Mouse (Mus musculus) frontal cortex, postnatal 36 days (tissue): Measurements from ENCODE around the gene Alad.

Experiments used
- DNase-seq, 2 experiments: peaks; one replicate each; pipeline ENCODE4 v3.0.0; 2022; ENCODE audit warnings: low spot score in 2 of 2

Alad gene

GRCm38 (mm10) chr4:62519849-62520233, at the start of gene Alad:
Gene Alad, minus strand, starts transcription at chr4:62519918.
- peak; percentile 81 to 83 for DNase-seq

GRCm38 (mm10) chr4:62568359-62568758, 48.6 kb upstream of the Alad start:
- DNase-seq = no peak

DNA sequence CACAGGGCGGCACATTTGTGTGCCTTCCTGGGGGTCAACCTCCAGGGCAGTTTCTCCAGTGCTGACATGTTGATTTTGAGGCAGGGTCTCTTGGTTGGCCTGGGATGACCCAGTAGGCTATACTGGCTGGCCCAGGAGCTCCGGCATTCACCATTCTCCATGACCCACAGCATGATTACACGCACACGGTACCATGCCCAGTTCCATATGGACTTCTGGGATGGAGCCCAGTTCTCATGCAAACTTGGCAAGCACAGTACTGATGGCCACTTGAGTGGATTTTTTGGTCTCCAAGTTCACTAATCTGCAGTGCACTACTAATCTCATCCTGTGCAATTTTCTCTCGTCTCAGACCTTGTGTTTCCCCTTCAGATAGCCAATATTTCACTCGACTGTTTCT, 48.0 kb upstream of the Alad start:
- DNase-seq = no peak

GRCm38 (mm10) chr4:62566530-62566929, 46.8 kb upstream of the Alad start:
- DNase-seq = no peak

DNA sequence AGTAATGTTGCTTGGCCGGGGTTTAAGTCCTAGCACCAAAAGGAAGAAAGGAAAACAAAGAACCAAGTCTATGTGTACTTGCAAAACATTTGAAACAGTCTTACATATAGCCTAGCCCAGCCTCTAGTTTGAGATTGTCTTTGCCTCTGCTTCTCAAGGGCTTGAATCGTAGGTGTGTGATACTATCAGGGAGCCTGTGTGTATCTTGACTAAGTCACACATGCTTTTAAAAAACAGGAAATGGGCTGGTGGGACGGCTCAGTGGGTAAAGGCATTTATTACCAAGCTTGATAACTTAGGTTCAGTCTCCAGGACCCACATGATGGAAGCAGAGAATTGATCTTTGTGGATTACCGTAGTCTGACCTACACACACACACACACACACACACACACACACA, 42.3 kb upstream of the Alad start:
- DNase-seq = no peak

- DNase-seq = no peak
Measured at GRCm38 (mm10) chr4:62561630-62562001, 41.9 kb upstream of the Alad start.

GRCm38 (mm10) chr4:62560963-62561629, 41.4 kb upstream of the Alad start:
- peak; percentile 71 to 87 for DNase-seq

- DNase-seq = no peak
Measured at GRCm38 (mm10) chr4:62559797-62560329, 40.1 kb upstream of the Alad start, which contains the start of gene Rgs3. Gene Rgs3, plus strand, starts transcription at chr4:62559847.

- no peak for DNase-seq
Measured at GRCm38 (mm10) chr4:62557436-62557835, 37.7 kb upstream of the Alad start.

DNA sequence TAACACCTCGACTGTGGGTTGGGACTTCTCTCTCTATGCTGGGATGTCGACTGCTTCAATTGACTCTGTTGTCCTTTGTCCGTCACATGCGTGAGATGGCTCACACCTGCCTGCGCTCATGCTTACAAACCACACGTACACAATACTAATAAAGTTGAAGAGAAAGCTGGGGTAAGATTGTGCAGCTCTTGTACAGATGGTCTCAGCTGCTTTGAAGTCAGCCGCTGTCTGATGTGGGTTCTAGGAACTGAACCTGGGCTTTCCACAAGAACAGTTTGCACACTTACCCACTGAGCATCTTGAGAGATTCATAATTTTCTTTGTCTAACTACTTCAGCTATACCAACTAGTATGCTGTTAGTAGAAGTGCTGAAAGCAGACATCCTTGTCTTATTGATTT, 32.2 kb upstream of the Alad start:
- DNase-seq = no peak

GRCm38 (mm10) chr4:62544801-62545200, 25.1 kb upstream of the Alad start:
- no peak for DNase-seq

- DNase-seq = no peak
Measured at GRCm38 (mm10) chr4:62543782-62544181, 24.1 kb upstream of the Alad start.

GRCm38 (mm10) chr4:62541802-62542201, 22.1 kb upstream of the Alad start:
- no peak for DNase-seq

DNA sequence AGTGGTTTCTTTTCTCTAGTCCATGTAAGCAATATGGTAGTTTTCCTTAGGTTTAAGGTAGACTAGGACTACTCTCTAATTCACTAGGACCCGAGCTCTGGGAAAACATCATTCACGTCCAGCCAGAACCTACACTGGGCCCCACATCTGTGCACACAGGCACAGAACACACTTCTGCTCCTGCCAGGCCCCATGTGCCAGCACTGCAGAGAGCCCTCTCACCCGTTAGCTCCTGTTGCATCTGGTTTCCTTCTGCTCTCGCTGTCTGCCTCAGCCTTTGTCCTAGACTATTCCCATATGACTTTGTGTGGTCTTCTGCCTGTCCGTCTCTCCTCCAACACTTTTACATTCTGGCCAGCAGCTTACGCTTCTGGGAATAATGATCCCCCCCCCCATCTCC, 14.0 kb upstream of the Alad start:
- no peak for DNase-seq

- no peak for DNase-seq
Measured at GRCm38 (mm10) chr4:62527655-62528054, 7.9 kb upstream of the Alad start.

GRCm38 (mm10) chr4:62526256-62526655, 6.5 kb upstream of the Alad start:
- DNase-seq = no peak

- DNase-seq = no peak
Measured at GRCm38 (mm10) chr4:62525489-62525811, 5.7 kb upstream of the Alad start.

- DNase-seq = peak; percentile 95 to 97
Measured at GRCm38 (mm10) chr4:62524651-62525488, 5.2 kb upstream of the Alad start, which contains the start of the genes Pole3 and 4933430I17Rik. Gene Pole3, minus strand, starts transcription at chr4:62525068. Gene 4933430I17Rik, plus strand, starts transcription at chr4:62525369.

DNA sequence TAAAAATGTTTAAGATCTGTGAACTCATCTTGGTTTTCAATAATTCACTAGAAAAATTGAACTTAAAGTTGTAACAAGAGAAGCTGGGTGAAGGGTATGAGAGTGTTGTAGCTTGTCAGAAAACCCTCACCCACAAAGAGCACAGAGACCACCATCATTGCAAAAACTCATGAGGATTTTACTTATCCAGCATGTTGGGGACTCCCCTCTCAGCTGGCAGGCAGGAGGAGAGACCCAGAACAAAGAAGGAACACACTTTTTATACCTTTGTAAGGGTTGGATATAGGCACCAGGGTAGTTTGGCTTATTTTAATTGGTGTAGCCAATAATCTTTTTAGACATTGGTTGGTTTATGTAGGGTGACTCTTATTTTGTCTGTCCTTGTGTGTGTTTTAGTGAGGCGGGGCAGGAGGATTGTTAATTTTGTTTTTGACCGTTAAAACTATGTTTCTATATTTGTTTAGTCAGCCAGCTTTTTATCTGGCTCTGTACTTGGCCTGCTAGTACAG, 1.2 kb upstream of the Alad start:
- no peak for DNase-seq

- no peak for DNase-seq
Measured at GRCm38 (mm10) chr4:62519122-62519848, 433 bp downstream of the Alad start.

DNA sequence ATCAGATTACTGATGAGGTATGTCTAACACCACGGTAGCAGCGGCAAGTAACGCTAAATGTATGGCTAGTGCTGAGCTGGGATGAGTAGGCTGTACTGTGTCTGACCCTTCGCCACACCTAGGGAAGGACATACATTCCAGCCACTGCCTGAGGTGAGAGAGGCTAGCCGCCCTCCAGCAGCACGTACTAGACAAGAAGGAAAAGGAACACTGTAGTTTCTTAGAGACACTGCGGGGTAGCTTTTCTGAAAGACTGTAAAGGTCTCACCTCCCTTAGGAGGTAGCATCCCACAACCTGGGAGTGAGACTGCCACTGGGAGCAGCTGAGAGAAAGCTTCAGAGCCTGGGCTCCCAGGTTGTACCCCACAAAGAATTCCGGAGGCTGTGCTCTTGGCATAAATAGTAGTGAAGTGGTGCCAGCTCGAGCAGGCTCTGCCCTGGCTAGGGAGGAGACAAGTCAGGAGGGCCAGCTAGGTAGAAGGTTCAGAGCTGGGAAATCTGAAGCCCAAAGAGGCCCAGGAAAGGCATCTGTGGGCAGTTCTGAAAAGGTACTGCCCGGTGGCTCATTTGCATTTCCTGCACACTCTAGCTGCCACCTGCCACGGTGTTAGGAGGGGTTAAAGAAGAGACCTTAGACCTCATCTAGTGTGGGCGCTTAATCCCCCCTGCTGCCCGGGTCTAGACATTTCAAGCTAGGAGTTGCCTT, 1.1 kb downstream of the Alad start:
- no peak for DNase-seq
